Mouse (Mus musculus) limb, embryonic 14.5 days (tissue): ENCODE results near the gene Olfr603. TPM values are rescaled to one million over a fixed set of nuclear protein-coding genes. Genes with fewer than 3 reads are reported as not detected.
"Not testable (repeated sequence)": the region's sequence is repeated elsewhere in the genome, so short reads cannot be mapped to it uniquely, and the experiment has no call there.

Experiments
- ATAC-seq: fragments of 200-750 bp; cut with Nextera tagmentation; 2 replicates; pipeline ENCODE4 v1.8.0; 2017; ENCODE audit warnings: low read depth, moderate number of reproducible peaks, moderate TSS enrichment; ENCODE audit not compliant: low FRiP score
- DNase-seq: peaks from one replicate; pipeline ENCODE4 v3.0.0-alpha.2; 2015; ENCODE audit warnings: low spot score
- H3K27ac ChIP-seq: fragments of 300-500 bp; sonication (generic); replicated peaks from 2 replicates; pipeline ENCODE4 v1.5.1; 2014; ENCODE audit warnings: low read depth, mild to moderate bottlenecking, low read length, moderate library complexity, mixed read lengths
- H3K27me3 ChIP-seq: fragments of 300-500 bp; sonication (generic); 2 replicates; pipeline ENCODE4 v1.6.1; 2014; ENCODE audit warnings: low read length, mixed read lengths; ENCODE audit not compliant: control insufficient read depth, insufficient read depth
- H3K36me3 ChIP-seq: fragments of 300-500 bp; sonication (generic); 2 replicates; pipeline ENCODE4 v1.6.1; 2014; ENCODE audit warnings: mild to moderate bottlenecking, low read length, moderate library complexity, mixed read lengths; ENCODE audit not compliant: control insufficient read depth, insufficient read depth
- H3K4me1 ChIP-seq: fragments of 300-500 bp; sonication (generic); 2 replicates; pipeline ENCODE4 v1.6.1; 2014; ENCODE audit warnings: antibody characterized with exemption, low read length, mixed read lengths; ENCODE audit not compliant: control insufficient read depth, insufficient read depth
- H3K4me2 ChIP-seq: fragments of 300-500 bp; sonication (generic); replicated peaks from 2 replicates; pipeline ENCODE4 v1.6.1; 2014; ENCODE audit warnings: low read depth, mild to moderate bottlenecking, low read length, moderate library complexity; ENCODE audit not compliant: severe bottlenecking
- H3K4me3 ChIP-seq: fragments of 300-500 bp; sonication (generic); replicated peaks from 2 replicates; pipeline ENCODE4 v1.5.1; 2014; ENCODE audit warnings: low read length
- H3K9ac ChIP-seq: fragments of 300-500 bp; sonication (generic); 2 replicates; pipeline ENCODE4 v1.6.1; 2014; ENCODE audit warnings: mild to moderate bottlenecking, low read depth, low read length, moderate library complexity; ENCODE audit not compliant: severe bottlenecking
- H3K9me3 ChIP-seq: fragments of 300-500 bp; sonication (generic); 2 replicates; pipeline ENCODE4 v1.6.1; 2016; ENCODE audit warnings: low read length; ENCODE audit not compliant: control insufficient read depth
- POLR2A ChIP-seq: fragments of 200-500 bp; IDR thresholded peaks from 2 replicates; pipeline ENCODE4 v1.8.0; 2012; ENCODE audit warnings: inconsistent platforms, mild to moderate bottlenecking, moderate library complexity, borderline replicate concordance; ENCODE audit not compliant: insufficient read depth, insufficient read length; ENCODE audit errors: extremely low read depth
- WGBS: fragments of 180-500 bp; shearing (Covaris S2); extraction: QIAGEN DNeasy Blood & Tissue Kit; methylation state at CpG from one replicate; pipeline ENCODE4 v1.1.7; 2014; 5-methylcytosine and 5-hydroxymethylcytosine counted together
- polyA plus RNA-seq, 2 experiments: library from polyadenylated mRNA; depleted of rRNA in 1 of 2; stranded (reverse) in 1 of 2; unstranded in 1 of 2; fragments of >200 nt; fragmentation: Nextera tagmentation in 1 of 2; extraction: Ambion mirVana in 1 of 2; gene quantifications; 2 replicates each; pipeline versions ENCODE4 v1.2.1 to v1.2.3; 2012 to 2014

Gene Olfr603
- polyA plus RNA-seq (2012; rRNA removed) (not detected in 2 replicates), polyA plus RNA-seq (2014; fragmentation: Nextera tagmentation; extraction: Ambion mirVana) (not detected in 2 replicates)

DNA sequence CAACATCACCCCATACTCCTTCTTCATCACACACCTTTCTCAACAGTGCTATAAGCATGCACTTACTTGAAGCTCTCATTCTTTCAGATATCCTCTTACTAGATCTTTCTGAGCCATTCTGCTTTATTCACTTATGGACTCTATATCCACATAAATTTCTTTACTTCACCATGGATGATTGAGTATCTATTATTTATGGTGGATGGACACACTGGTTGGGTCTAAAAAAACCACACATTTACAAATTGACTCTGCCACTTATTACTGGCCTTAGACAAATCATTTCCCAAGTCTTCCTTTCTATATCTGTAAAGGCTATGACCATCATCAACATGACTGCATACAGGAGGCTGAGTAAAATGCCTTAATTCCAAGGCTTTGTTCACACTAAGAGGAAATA lies at the start of gene Olfr603:
TSS of gene Olfr603 (minus strand) at position 101 of the 400 bp plus-strand sequence.
- Histone ChIP-seq H3K36me3 (no peaks in the 10 kb centered on the region), H3K9ac (no peak within 1 kb of the TSS), H3K4me1 (no peaks in the 10 kb centered on the region), H3K4me3 (no peak within 1 kb of the TSS), H3K27me3 (no peaks in the 10 kb centered on the region), H3K27ac (no peak within 1 kb of the TSS), H3K4me2 (no peak within 1 kb of the TSS), H3K9me3 (no peaks in the 10 kb centered on the region)
- no peak for TF ChIP-seq POLR2A
- no peak for ATAC-seq
- no peak for DNase-seq

DNA sequence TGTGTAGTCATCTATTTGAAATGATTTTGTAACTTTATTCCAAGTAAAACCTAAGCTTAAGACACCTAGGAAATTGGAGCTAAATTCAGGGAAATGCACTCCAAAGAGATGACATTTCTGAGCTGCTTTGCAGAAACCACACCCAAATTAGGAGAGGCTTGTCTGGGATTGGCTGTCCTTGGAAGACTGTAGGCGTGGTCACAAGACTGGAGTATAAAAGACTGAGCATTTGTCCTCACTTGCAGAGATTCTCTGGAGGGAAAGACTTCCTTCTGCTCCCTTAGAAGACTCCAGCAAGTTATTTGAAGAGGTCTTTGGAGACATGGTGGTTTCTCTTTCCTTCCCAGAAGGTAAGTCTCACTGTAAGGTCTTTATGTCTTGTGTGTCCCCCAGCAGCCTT lies 28.8 kb upstream of the Olfr603 start, which contains the start of gene Usp17lc:
TSS of gene Usp17lc (plus strand) at position 301 of the 400 bp plus-strand sequence.
- H3K27me3 ChIP-seq, H3K9ac ChIP-seq, H3K4me1 ChIP-seq, H3K4me2 ChIP-seq, H3K4me3 ChIP-seq, ATAC-seq, H3K27ac ChIP-seq, DNase-seq, H3K36me3 ChIP-seq, H3K9me3 ChIP-seq: not testable (repeated sequence)
- 58% methylated on average over 1 of the region's 1 CpGs for WGBS

DNA sequence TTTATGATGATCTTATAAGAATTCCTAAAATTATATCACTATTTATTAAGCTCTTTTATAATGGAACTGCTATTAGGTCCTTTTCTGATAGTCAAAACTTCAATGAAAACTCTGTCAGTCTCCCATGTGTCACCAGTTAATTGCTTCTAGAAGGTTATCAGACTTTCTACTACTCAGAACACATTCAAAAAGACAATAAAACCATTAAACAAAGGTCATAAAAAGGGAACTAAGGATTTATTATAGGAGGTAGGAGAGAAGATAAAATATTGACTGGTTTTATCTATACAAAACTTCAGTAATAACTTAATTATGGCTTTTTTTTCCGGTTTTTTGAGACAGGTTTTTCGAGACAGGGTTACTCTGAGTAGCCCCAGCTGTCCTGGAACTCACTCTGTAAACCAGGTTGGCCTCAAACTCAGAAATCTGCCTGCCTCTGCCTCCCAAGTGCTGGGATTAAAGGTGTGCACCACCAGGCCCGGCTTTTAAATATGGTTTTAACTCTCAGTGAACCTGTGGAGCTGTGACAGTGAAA lies 20.6 kb upstream of the Olfr603 start:
- 75% methylated on average over 3 of the region's 3 CpGs for WGBS
- H3K4me3 ChIP-seq, H3K9me3 ChIP-seq: not testable (repeated sequence)

DNA sequence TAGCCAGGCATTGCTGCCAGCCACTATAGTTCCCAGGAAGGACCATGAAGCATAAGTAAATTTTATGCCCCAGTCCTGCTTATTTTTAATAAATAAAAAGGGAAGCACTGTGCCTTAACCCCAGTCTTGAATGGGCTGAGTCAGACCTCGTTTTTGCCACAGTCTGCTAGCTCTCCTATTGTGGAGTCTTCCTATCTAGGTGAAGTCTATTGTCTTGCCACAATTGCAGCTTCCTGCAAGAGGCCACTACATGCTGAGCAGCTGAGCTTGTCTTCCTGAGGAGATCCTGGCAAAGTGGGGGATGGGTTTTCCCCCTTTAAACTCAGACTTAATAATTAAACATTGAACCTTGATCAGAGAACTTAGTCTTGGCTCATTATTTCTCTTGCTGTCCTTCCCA lies 13.0 kb upstream of the Olfr603 start:
- 27% methylated on average over 1 of the region's 1 CpGs for WGBS
- Histone ChIP-seq H3K4me3 (no peak overlapping the region), H3K9me3 (no peaks in the 10 kb centered on the region), H3K4me1 (no peaks in the 10 kb centered on the region), H3K27ac (no peak overlapping the region), H3K36me3 (no peaks in the 10 kb centered on the region), H3K9ac (no peak overlapping the region), H3K27me3 (no peaks in the 10 kb centered on the region), H3K4me2 (no peak overlapping the region)
- TF ChIP-seq POLR2A = no peak
- ATAC-seq (no peak), DNase-seq (no peak)

More for the DNA sequence above, 20.6 kb upstream of the Olfr603 start:
- H3K4me2 ChIP-seq, H3K9ac ChIP-seq, H3K36me3 ChIP-seq, H3K27ac ChIP-seq, ATAC-seq, H3K27me3 ChIP-seq, DNase-seq, H3K4me1 ChIP-seq: not testable (repeated sequence)

DNA sequence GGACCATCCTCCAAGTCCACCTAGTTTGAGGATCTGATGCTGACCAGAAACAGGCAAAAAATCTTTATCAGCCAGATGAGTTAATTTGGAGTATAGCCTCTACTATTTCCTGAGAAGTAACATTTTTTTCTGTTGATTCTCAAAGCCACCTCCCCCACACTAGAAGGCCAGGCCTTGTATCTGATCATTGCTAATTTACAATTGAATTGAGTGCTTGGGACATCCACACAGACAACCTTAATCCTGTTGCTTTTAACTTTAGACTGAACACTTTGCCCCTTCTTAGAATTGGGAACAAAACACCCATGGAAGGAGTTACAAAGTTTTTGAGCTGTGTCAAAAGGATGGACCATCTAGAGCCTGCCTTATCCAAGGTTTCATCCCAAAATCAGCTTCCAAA lies 11.8 kb upstream of the Olfr603 start:
- no peak for TF ChIP-seq POLR2A
- no peaks in the 10 kb centered on the region for H3K4me1 ChIP-seq
- no peak for ATAC-seq
- H3K4me2 ChIP-seq = no peak overlapping the region
- no peak overlapping the region for H3K4me3 ChIP-seq
- no peaks in the 10 kb centered on the region for H3K36me3 ChIP-seq
- no peaks in the 10 kb centered on the region for H3K9me3 ChIP-seq
- H3K27ac ChIP-seq = no peak overlapping the region
- H3K9ac ChIP-seq = no peak overlapping the region
- no peak for DNase-seq
- H3K27me3 ChIP-seq = no peaks in the 10 kb centered on the region

DNA sequence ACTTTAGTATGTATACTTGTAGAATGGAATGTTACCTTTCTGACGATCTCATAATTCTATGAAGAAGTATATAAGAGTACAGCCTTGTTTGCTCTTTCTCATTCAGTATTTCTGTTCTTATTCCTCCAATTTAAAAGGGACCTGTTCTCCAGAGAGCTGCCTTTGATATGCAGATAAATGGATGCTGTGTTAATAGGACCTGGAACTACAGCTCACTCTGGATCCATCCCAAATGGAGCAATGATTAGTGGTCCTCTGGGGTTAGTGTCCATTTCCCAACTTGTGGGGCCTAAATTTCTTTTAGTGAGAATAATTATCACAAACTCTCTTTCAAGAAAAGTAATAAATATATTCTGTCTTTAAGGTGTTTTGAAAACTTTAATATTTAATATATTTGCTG lies 23.4 kb downstream of the Olfr603 start, which contains the start of gene Olfr601:
TSS of gene Olfr601 (minus strand) at position 101 of the 400 bp plus-strand sequence.
- WGBS = 91% methylated on average over 1 of the region's 1 CpGs

More for the DNA sequence above, 23.4 kb downstream of the Olfr603 start, which contains the start of gene Olfr601:
- no peaks in the 10 kb centered on the region for H3K36me3 ChIP-seq
- H3K27me3 ChIP-seq = no peaks in the 10 kb centered on the region
- H3K9ac ChIP-seq = no peak within 1 kb of the TSS
- TF ChIP-seq POLR2A = no peak
- no peak for ATAC-seq
- H3K27ac ChIP-seq = no peak within 1 kb of the TSS
- no peaks in the 10 kb centered on the region for H3K9me3 ChIP-seq
- no peak for DNase-seq
- H3K4me3 ChIP-seq = no peak within 1 kb of the TSS
- H3K4me2 ChIP-seq = no peak within 1 kb of the TSS
- no peaks in the 10 kb centered on the region for H3K4me1 ChIP-seq
